Mouse (Mus musculus): ENCODE data around the gene Qpctl. TPM values are rescaled to one million over a fixed set of nuclear protein-coding genes. Genes with fewer than 3 reads are reported as not detected.
A peak's percentile ranks its signal among the peaks of the same experiment; 100 is the strongest.

Gene Qpctl
- polyA plus RNA-seq, 1 experiment from 2014 or later: 12.8 TPM

GRCm38 (mm10) chr7:19121686-19122085 lies 27.4 kb downstream of the Qpctl start:
- no peak overlapping the region for H3K9ac ChIP-seq (ENCODE audit: low read depth, low read length)
- H3K4me3 ChIP-seq (ENCODE audit: low read length): no peak overlapping the region

GRCm38 (mm10) chr7:19119631-19120429 lies 29.3 kb downstream of the Qpctl start, which contains the start of gene Fbxo46:
Gene Fbxo46, plus strand, starts transcription at chr7:19119859.
- H3K9me3 ChIP-seq (ENCODE audit: control insufficient read depth, low read length): peaks cover 7% of the 10 kb centered on the region
- peak; percentile 95 for ATAC-seq (ENCODE audit: low FRiP score, low TSS enrichment)
- no peaks in the 10 kb centered on the region for H3K36me3 ChIP-seq (ENCODE audit: control insufficient read depth, insufficient read depth, low read length)
- H3K27me3 ChIP-seq (ENCODE audit: control insufficient read depth, insufficient read depth, low read length): no peaks in the 10 kb centered on the region
- peaks cover 16% of the 10 kb centered on the region for H3K4me1 ChIP-seq (ENCODE audit: control insufficient read depth, insufficient read depth, low read length)
- peak within 1 kb of the TSS; percentile 63 for H3K4me3 ChIP-seq (ENCODE audit: low read length)
- H3K9ac ChIP-seq (ENCODE audit: low read depth, low read length): peak within 1 kb of the TSS; percentile 68
- 2% methylated on average over 34 of the region's 34 CpGs for WGBS
- peak within 1 kb of the TSS; percentile 91 for H3K4me2 ChIP-seq (replicated peaks; ENCODE audit: low read depth, low read length)
- H3K27ac ChIP-seq (ENCODE audit: low read depth, low read length): no peak within 1 kb of the TSS

More at GRCm38 (mm10) chr7:19121686-19122085, 27.4 kb downstream of the Qpctl start:
- WGBS: 92% methylated on average over 4 of the region's 4 CpGs
- Histone ChIP-seq H3K27me3 (ENCODE audit: control insufficient read depth, insufficient read depth, low read length) (no peaks in the 10 kb centered on the region), H3K36me3 (ENCODE audit: control insufficient read depth, insufficient read depth, low read length) (no peaks in the 10 kb centered on the region), H3K4me1 (ENCODE audit: control insufficient read depth, insufficient read depth, low read length) (peaks cover 16% of the 10 kb centered on the region), H3K27ac (ENCODE audit: low read depth, low read length) (no peak overlapping the region), H3K4me2 (replicated peaks; ENCODE audit: low read depth, low read length) (no peak overlapping the region), H3K9me3 (ENCODE audit: control insufficient read depth, low read length) (peaks cover 7% of the 10 kb centered on the region)
- no peak for ATAC-seq (ENCODE audit: low FRiP score, low TSS enrichment)

- peaks cover 7% of the 10 kb centered on the region for H3K9me3 ChIP-seq (ENCODE audit: control insufficient read depth, low read length)
- H3K36me3 ChIP-seq (ENCODE audit: control insufficient read depth, insufficient read depth, low read length): no peaks in the 10 kb centered on the region
- H3K4me1 ChIP-seq (ENCODE audit: control insufficient read depth, insufficient read depth, low read length): peaks cover 16% of the 10 kb centered on the region
- no peak overlapping the region; the same call in 1 of the 2 replicates for H3K4me3 ChIP-seq (ENCODE audit: low read length)
- peak; percentile 28 for ATAC-seq (ENCODE audit: low FRiP score, low TSS enrichment)
- H3K27ac ChIP-seq (ENCODE audit: low read depth, low read length): no peak overlapping the region
- 93% methylated on average over 8 of the region's 8 CpGs for WGBS
- H3K9ac ChIP-seq (ENCODE audit: low read depth, low read length): no peak overlapping the region
- no peaks in the 10 kb centered on the region for H3K27me3 ChIP-seq (ENCODE audit: control insufficient read depth, insufficient read depth, low read length)
- no peak overlapping the region for H3K4me2 ChIP-seq (replicated peaks; ENCODE audit: low read depth, low read length)
These were observed 30.0 kb downstream of the Qpctl start for GRCm38 (mm10) chr7:19119083-19119482.

- Histone ChIP-seq H3K4me1 (ENCODE audit: control insufficient read depth, insufficient read depth, low read length) (peaks cover 16% of the 10 kb centered on the region), H3K4me2 (replicated peaks; ENCODE audit: low read depth, low read length) (peak within 1 kb of the TSS; percentile 41), H3K27ac (ENCODE audit: low read depth, low read length) (no peak within 1 kb of the TSS)
These were observed 30.9 kb downstream of the Qpctl start, which contains the start of gene Gm4969 for GRCm38 (mm10) chr7:19118028-19118771. Gene Gm4969, minus strand, starts transcription at chr7:19118368.

GRCm38 (mm10) chr7:19109565-19109964 lies 39.5 kb downstream of the Qpctl start:
- Histone ChIP-seq H3K4me2 (replicated peaks; ENCODE audit: low read depth, low read length) (no peak overlapping the region), H3K4me1 (ENCODE audit: control insufficient read depth, insufficient read depth, low read length) (no peaks in the 10 kb centered on the region), H3K9me3 (ENCODE audit: control insufficient read depth, low read length) (no peaks in the 10 kb centered on the region), H3K9ac (ENCODE audit: low read depth, low read length) (no peak overlapping the region), H3K4me3 (ENCODE audit: low read length) (no peak overlapping the region), H3K27me3 (ENCODE audit: control insufficient read depth, insufficient read depth, low read length) (no peaks in the 10 kb centered on the region), H3K36me3 (ENCODE audit: control insufficient read depth, insufficient read depth, low read length) (no peaks in the 10 kb centered on the region), H3K27ac (ENCODE audit: low read depth, low read length) (no peak overlapping the region)
- ATAC-seq (ENCODE audit: low FRiP score, low TSS enrichment): no peak
- WGBS: 69% methylated on average over 1 of the region's 1 CpGs

More at GRCm38 (mm10) chr7:19118028-19118771, 30.9 kb downstream of the Qpctl start, which contains the start of gene Gm4969:
- peak within 1 kb of the TSS; percentile 24 for H3K4me3 ChIP-seq (ENCODE audit: low read length)
- H3K9ac ChIP-seq (ENCODE audit: low read depth, low read length): no peak within 1 kb of the TSS
- peaks cover 7% of the 10 kb centered on the region for H3K9me3 ChIP-seq (ENCODE audit: control insufficient read depth, low read length)
- peak; percentile 36 for ATAC-seq (ENCODE audit: low FRiP score, low TSS enrichment)
- WGBS: 28% methylated on average over 59 of the region's 64 CpGs
- no peaks in the 10 kb centered on the region for H3K36me3 ChIP-seq (ENCODE audit: control insufficient read depth, insufficient read depth, low read length)
- H3K27me3 ChIP-seq (ENCODE audit: control insufficient read depth, insufficient read depth, low read length): no peaks in the 10 kb centered on the region

- Histone ChIP-seq H3K27me3 (ENCODE audit: control insufficient read depth, insufficient read depth, low read length) (no peaks in the 10 kb centered on the region), H3K4me2 (replicated peaks; ENCODE audit: low read depth, low read length) (no peak overlapping the region), H3K27ac (ENCODE audit: low read depth, low read length) (no peak overlapping the region), H3K4me1 (ENCODE audit: control insufficient read depth, insufficient read depth, low read length) (no peaks in the 10 kb centered on the region), H3K4me3 (ENCODE audit: low read length) (no peak overlapping the region), H3K9me3 (ENCODE audit: control insufficient read depth, low read length) (no peaks in the 10 kb centered on the region), H3K9ac (ENCODE audit: low read depth, low read length) (no peak overlapping the region), H3K36me3 (ENCODE audit: control insufficient read depth, insufficient read depth, low read length) (no peaks in the 10 kb centered on the region)
- 62% methylated on average over 3 of the region's 3 CpGs for WGBS
- no peak for ATAC-seq (ENCODE audit: low FRiP score, low TSS enrichment)
These were observed 41.7 kb downstream of the Qpctl start for GRCm38 (mm10) chr7:19107436-19107835.

GRCm38 (mm10) chr7:19104486-19104885 lies 44.6 kb downstream of the Qpctl start:
- H3K27me3 ChIP-seq (ENCODE audit: control insufficient read depth, insufficient read depth, low read length): no peaks in the 10 kb centered on the region
- no peak overlapping the region for H3K4me2 ChIP-seq (replicated peaks; ENCODE audit: low read depth, low read length)
- H3K9me3 ChIP-seq (ENCODE audit: control insufficient read depth, low read length): no peaks in the 10 kb centered on the region
- no peak for ATAC-seq (ENCODE audit: low FRiP score, low TSS enrichment)
- WGBS: 85% methylated on average over 2 of the region's 2 CpGs
- no peak overlapping the region for H3K9ac ChIP-seq (ENCODE audit: low read depth, low read length)
- H3K27ac ChIP-seq (ENCODE audit: low read depth, low read length): no peak overlapping the region
- H3K4me3 ChIP-seq (ENCODE audit: low read length): no peak overlapping the region
- no peaks in the 10 kb centered on the region for H3K4me1 ChIP-seq (ENCODE audit: control insufficient read depth, insufficient read depth, low read length)
- H3K36me3 ChIP-seq (ENCODE audit: control insufficient read depth, insufficient read depth, low read length): no peaks in the 10 kb centered on the region

- no peaks in the 10 kb centered on the region for H3K4me1 ChIP-seq (ENCODE audit: control insufficient read depth, insufficient read depth, low read length)
- no peaks in the 10 kb centered on the region for H3K27me3 ChIP-seq (ENCODE audit: control insufficient read depth, insufficient read depth, low read length)
- H3K27ac ChIP-seq (ENCODE audit: low read depth, low read length): no peak overlapping the region
- no peak overlapping the region for H3K4me3 ChIP-seq (ENCODE audit: low read length)
- no peak overlapping the region for H3K9ac ChIP-seq (ENCODE audit: low read depth, low read length)
- no peak overlapping the region for H3K4me2 ChIP-seq (replicated peaks; ENCODE audit: low read depth, low read length)
- H3K9me3 ChIP-seq (ENCODE audit: control insufficient read depth, low read length): no peaks in the 10 kb centered on the region
- H3K36me3 ChIP-seq (ENCODE audit: control insufficient read depth, insufficient read depth, low read length): no peaks in the 10 kb centered on the region
- ATAC-seq (ENCODE audit: low FRiP score, low TSS enrichment): no peak
These were observed 45.4 kb downstream of the Qpctl start for GRCm38 (mm10) chr7:19103741-19104140.

- Histone ChIP-seq H3K9me3 (ENCODE audit: control insufficient read depth, low read length) (no peaks in the 10 kb centered on the region), H3K36me3 (ENCODE audit: control insufficient read depth, insufficient read depth, low read length) (peaks cover 10% of the 10 kb centered on the region), H3K4me1 (ENCODE audit: control insufficient read depth, insufficient read depth, low read length) (peaks cover 18% of the 10 kb centered on the region), H3K27me3 (ENCODE audit: control insufficient read depth, insufficient read depth, low read length) (no peaks in the 10 kb centered on the region), H3K9ac (ENCODE audit: low read depth, low read length) (no peak overlapping the region), H3K4me3 (ENCODE audit: low read length) (no peak overlapping the region), H3K27ac (ENCODE audit: low read depth, low read length) (no peak overlapping the region), H3K4me2 (replicated peaks; ENCODE audit: low read depth, low read length) (no peak overlapping the region)
- 73% methylated on average over 1 of the region's 1 CpGs for WGBS
- no peak for ATAC-seq (ENCODE audit: low FRiP score, low TSS enrichment)
These were observed 48.8 kb downstream of the Qpctl start for GRCm38 (mm10) chr7:19100290-19100689.

All from kidney, embryonic 14.5 days (tissue).